Mouse (Mus musculus) yolk sac, embryonic 10.5 days (tissue): ENCODE data around the gene Snx30.
"Not testable (repeated sequence)": the region's sequence is repeated elsewhere in the genome, so short reads cannot be mapped to it uniquely, and the experiment has no call there.

ENCODE experiments used
- DNase-seq: peaks from one replicate; pipeline ENCODE4 v3.0.0-alpha.2; 2017; ENCODE audit warnings: low spot score

Gene Snx30

GRCm38 (mm10) chr4:59805181-59805967 is at the start of gene Snx30:
Gene Snx30, plus strand, starts transcription at chr4:59805840.
- DNase-seq: peak; percentile 85

GRCm38 (mm10) chr4:59756332-59757082 is 49.1 kb upstream of the Snx30 start:
- DNase-seq: no peak

GRCm38 (mm10) chr4:59757452-59758435 is 47.9 kb upstream of the Snx30 start:
- DNase-seq: no peak

- no peak for DNase-seq
Measured at GRCm38 (mm10) chr4:59760016-59760415, 45.6 kb upstream of the Snx30 start.

- no peak for DNase-seq
Measured at GRCm38 (mm10) chr4:59760636-59761364, 44.8 kb upstream of the Snx30 start.

GRCm38 (mm10) chr4:59761365-59761729 is 44.3 kb upstream of the Snx30 start:
- no peak for DNase-seq

- no peak for DNase-seq
Measured at GRCm38 (mm10) chr4:59764950-59765349, 40.7 kb upstream of the Snx30 start.

GRCm38 (mm10) chr4:59765385-59766005 is 40.1 kb upstream of the Snx30 start:
- no peak for DNase-seq

GRCm38 (mm10) chr4:59767717-59768116 is 37.9 kb upstream of the Snx30 start:
- no peak for DNase-seq

- no peak for DNase-seq
Measured at GRCm38 (mm10) chr4:59772171-59772879, 33.3 kb upstream of the Snx30 start.

- DNase-seq: no peak
Measured at GRCm38 (mm10) chr4:59777828-59778227, 27.8 kb upstream of the Snx30 start.

- DNase-seq: no peak
Measured at GRCm38 (mm10) chr4:59780568-59780967, 25.1 kb upstream of the Snx30 start.

GRCm38 (mm10) chr4:59782853-59783684 is 22.6 kb upstream of the Snx30 start:
- peak; percentile 55 for DNase-seq

- peak; percentile 97 for DNase-seq
Measured at GRCm38 (mm10) chr4:59783685-59784279, 21.9 kb upstream of the Snx30 start.

- no peak for DNase-seq
Measured at GRCm38 (mm10) chr4:59785412-59785811, 20.2 kb upstream of the Snx30 start.

- DNase-seq: peak; percentile 54
Measured at GRCm38 (mm10) chr4:59786661-59787060, 19.0 kb upstream of the Snx30 start.

GRCm38 (mm10) chr4:59787126-59787525 is 18.5 kb upstream of the Snx30 start:
- no peak for DNase-seq

- no peak for DNase-seq
Measured at GRCm38 (mm10) chr4:59789015-59789414, 16.6 kb upstream of the Snx30 start.

- not testable (repeated sequence) for DNase-seq
Measured at GRCm38 (mm10) chr4:59793626-59794025, 12.0 kb upstream of the Snx30 start.
